Mouse (Mus musculus) liver, postnatal 0 days (tissue): ENCODE measurements at regions not wholly inside any gene's neighbourhood (a gene's known extent, or its start where the extent isn't known, plus 50 kb on each side); places are given as distances from the start of the nearest gene placed in this dataset.
"Not testable (repeated sequence)": the region's sequence is repeated elsewhere in the genome, so short reads cannot be mapped to it uniquely, and the experiment has no call there.

Source experiments
- ATAC-seq: fragments of 200-750 bp; cut with Nextera tagmentation; 2 replicates; pipeline ENCODE4 v1.8.0; 2017; ENCODE audit warnings: mild to moderate bottlenecking, moderate library complexity
- DNase-seq: peaks from one replicate; pipeline ENCODE4 v3.0.0-alpha.2; 2016
- H3K27ac ChIP-seq: fragments of 300-500 bp; sonication (generic); 2 replicates; pipeline ENCODE4 v1.5.1; 2014; ENCODE audit warnings: antibody characterized with exemption, moderate library complexity, mild to moderate bottlenecking, low read depth
- H3K27me3 ChIP-seq: fragments of 300-500 bp; sonication (generic); 2 replicates; pipeline ENCODE4 v1.6.1; 2014; ENCODE audit warnings: low read length, control low read depth, mixed read lengths; ENCODE audit not compliant: insufficient read depth
- H3K36me3 ChIP-seq: fragments of 300-500 bp; sonication (generic); replicated peaks from 2 replicates; pipeline ENCODE4 v1.6.1; 2014; ENCODE audit warnings: mild to moderate bottlenecking, control low read depth, low read length, moderate library complexity, mixed read lengths; ENCODE audit not compliant: insufficient read depth
- H3K4me1 ChIP-seq: fragments of 300-500 bp; sonication (generic); 2 replicates; pipeline ENCODE4 v1.6.1; 2014; ENCODE audit warnings: antibody characterized with exemption, mild to moderate bottlenecking, control low read depth; ENCODE audit not compliant: insufficient read depth
- H3K4me2 ChIP-seq: fragments of 300-500 bp; sonication (generic); 2 replicates; pipeline ENCODE4 v1.6.1; 2014; ENCODE audit warnings: low read depth, mild to moderate bottlenecking, low read length, moderate library complexity, mixed read lengths
- H3K4me3 ChIP-seq: fragments of 300-500 bp; sonication (generic); 2 replicates; pipeline ENCODE4 v1.5.1; 2014; ENCODE audit warnings: low read depth, low read length
- H3K9ac ChIP-seq: fragments of 300-500 bp; sonication (generic); replicated peaks from 2 replicates; pipeline ENCODE4 v1.6.1; 2014; ENCODE audit warnings: mild to moderate bottlenecking, moderate library complexity
- H3K9me3 ChIP-seq: fragments of 300-500 bp; sonication (generic); 2 replicates; pipeline ENCODE4 v1.6.1; 2016; ENCODE audit warnings: mild to moderate bottlenecking, control low read depth, low read length, mixed read lengths
- CTCF ChIP-seq: sonication (generic); IDR thresholded peaks from 2 replicates; pipeline ENCODE4 v1.5.1; 2016; ENCODE audit warnings: antibody characterized with exemption, low read depth
- EP300 ChIP-seq: IDR thresholded peaks from 2 replicates; pipeline ENCODE4 v1.6.1; 2016; ENCODE audit warnings: antibody characterized with exemption, low read depth, mild to moderate bottlenecking
- WGBS: fragments of 180-500 bp; shearing (Covaris S2); extraction: QIAGEN DNeasy Blood & Tissue Kit; methylation state at CpG from one replicate; pipeline ENCODE4 v1.1.7; 2014; ENCODE audit not compliant: insufficient replicate concordance; 5-methylcytosine and 5-hydroxymethylcytosine counted together

DNA sequence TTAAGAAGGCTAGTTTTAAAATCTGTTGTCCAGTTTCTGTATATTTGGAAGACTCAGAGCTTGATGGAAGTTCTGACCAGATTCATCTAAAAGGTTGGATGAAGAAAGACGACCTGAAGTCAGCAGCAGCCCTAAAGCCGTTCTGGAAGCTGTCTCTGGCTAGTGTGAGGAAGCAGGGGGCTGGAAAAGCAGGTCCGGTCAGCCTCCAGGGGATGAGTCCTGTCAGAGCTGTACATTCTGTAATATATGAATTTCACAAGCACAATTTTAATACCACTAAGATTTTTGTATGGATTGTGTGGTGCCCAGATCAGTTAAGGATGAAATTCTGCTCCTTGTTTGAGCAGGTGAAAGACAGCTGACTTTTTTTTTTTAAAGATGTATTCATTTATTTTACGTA is 1000.2 kb downstream of the 4930447A16Rik start:
- H3K27ac ChIP-seq, result no peak overlapping the region
- no peaks in the 10 kb centered on the region for H3K9me3 ChIP-seq
- H3K27me3 ChIP-seq, result no peaks in the 10 kb centered on the region
- no peak overlapping the region for H3K9ac ChIP-seq
- H3K36me3 ChIP-seq, result no peaks in the 10 kb centered on the region
- WGBS, result 78% methylated on average over 4 of the region's 4 CpGs
- H3K4me1 ChIP-seq, result no peaks in the 10 kb centered on the region
- DNase-seq (no peak), ATAC-seq (no peak)
- H3K4me2 ChIP-seq, result no peak overlapping the region
- H3K4me3 ChIP-seq, result no peak overlapping the region
- no peak for TF ChIP-seq EP300
- no peak for TF ChIP-seq CTCF

GRCm38 (mm10) chr15:38427966-38428365 is 1002.6 kb downstream of the 4930447A16Rik start:
- Histone ChIP-seq H3K27me3 (no peaks in the 10 kb centered on the region), H3K4me2 (no peak overlapping the region), H3K27ac (no peak overlapping the region), H3K36me3 (no peaks in the 10 kb centered on the region), H3K4me3 (no peak overlapping the region), H3K9me3 (no peaks in the 10 kb centered on the region), H3K9ac (no peak overlapping the region), H3K4me1 (no peaks in the 10 kb centered on the region)
- TF ChIP-seq CTCF (no peak), EP300 (no peak)
- ATAC-seq (no peak), DNase-seq (no peak)
- 54% methylated on average over 1 of the region's 1 CpGs for WGBS

DNA sequence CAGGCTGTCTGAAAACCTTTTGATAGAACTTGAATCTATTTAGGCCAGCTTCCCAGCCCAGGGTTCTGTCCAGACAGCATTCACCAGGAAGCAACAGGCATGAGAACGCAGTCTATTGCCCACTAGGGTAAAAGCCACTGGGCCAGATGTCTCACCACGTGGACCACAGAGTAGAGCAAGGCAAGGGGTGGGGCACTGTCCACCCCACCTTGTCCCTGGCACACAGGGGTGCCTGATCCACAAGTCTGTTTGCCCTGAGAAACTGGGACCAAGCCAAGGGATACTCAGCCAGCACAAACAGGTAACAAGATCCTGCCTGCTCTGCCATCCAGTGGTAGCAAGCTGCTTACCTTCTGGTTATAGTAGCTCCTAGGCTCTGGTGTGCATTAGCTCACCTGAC is 1006.3 kb downstream of the 4930447A16Rik start:
- Histone ChIP-seq H3K4me2 (no peak overlapping the region), H3K27ac (peak overlapping the region; percentile 68), H3K9ac (no peak overlapping the region), H3K27me3 (no peaks in the 10 kb centered on the region), H3K9me3 (no peaks in the 10 kb centered on the region), H3K36me3 (no peaks in the 10 kb centered on the region), H3K4me1 (no peaks in the 10 kb centered on the region), H3K4me3 (no peak overlapping the region)
- TF ChIP-seq CTCF (peak; percentile 68), EP300 (peak; percentile 93)
- 49% methylated on average over 2 of the region's 2 CpGs for WGBS
- peak; percentile 99 for ATAC-seq
- peak; percentile 80 for DNase-seq

DNA sequence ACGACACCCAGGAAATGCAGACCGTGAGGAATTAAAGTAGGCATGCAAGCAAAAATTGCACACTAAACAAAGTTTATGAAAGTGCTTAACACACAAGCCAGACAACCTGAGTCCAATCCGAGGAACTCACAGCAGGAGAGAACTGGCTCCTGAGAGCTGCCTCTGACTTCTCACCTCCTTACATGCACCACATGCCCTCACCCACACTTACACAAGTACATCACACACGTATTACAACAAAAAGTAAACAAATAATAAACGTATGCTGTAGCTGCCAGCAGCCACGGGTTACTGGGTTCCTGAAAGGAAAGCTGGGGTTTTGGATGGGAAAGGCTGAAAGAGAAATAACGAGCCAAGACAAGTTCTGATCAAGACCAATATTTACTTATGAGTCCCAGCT is 1008.0 kb downstream of the 4930447A16Rik start:
- no peak overlapping the region for H3K27ac ChIP-seq
- H3K36me3 ChIP-seq, result no peaks in the 10 kb centered on the region
- H3K9me3 ChIP-seq, result no peaks in the 10 kb centered on the region
- no peak for TF ChIP-seq EP300
- no peak for TF ChIP-seq CTCF
- no peaks in the 10 kb centered on the region for H3K27me3 ChIP-seq
- DNase-seq, result no peak
- no peaks in the 10 kb centered on the region for H3K4me1 ChIP-seq
- no peak overlapping the region for H3K4me2 ChIP-seq
- H3K4me3 ChIP-seq, result no peak overlapping the region
- H3K9ac ChIP-seq, result no peak overlapping the region
- ATAC-seq, result no peak
- WGBS, result 73% methylated on average over 7 of the region's 7 CpGs

GRCm38 (mm10) chr15:38434239-38434638 is 1008.9 kb downstream of the 4930447A16Rik start:
- DNase-seq, H3K4me1 ChIP-seq, ATAC-seq, H3K27me3 ChIP-seq, H3K4me3 ChIP-seq, H3K36me3 ChIP-seq, H3K27ac ChIP-seq, H3K9me3 ChIP-seq, H3K9ac ChIP-seq, H3K4me2 ChIP-seq: not testable (repeated sequence)
- 90% methylated on average over 2 of the region's 2 CpGs for WGBS
